Mouse (Mus musculus): ENCODE results near the gene Kif24.

DNA sequence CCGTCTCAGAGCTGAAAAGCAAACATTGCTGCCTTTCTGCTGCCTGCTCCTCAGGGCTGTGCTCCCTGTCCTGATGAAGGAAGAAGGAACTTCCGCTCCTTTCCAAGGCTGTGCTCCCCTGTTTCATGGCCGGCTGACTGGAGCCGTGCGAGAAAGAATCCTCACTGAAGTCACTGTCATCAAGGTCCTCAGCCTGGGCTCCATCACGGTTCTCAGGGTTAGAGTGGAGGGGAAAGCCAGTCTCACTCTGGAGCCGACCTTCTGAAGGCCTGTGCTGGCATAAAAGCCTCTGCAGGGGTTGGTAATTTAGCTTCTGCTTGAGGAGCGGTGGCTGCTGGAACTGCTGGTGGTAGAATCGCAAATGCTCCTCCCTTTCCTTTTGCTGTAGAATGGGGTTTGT is 70.0 kb downstream of the Kif24 start:
- TF ChIP-seq CTCF (conservative IDR thresholded peaks at IDR 0.05; ENCODE audit: low read length) (no peak), POU5F1 (IDR thresholded peaks at IDR 0.05; ENCODE audit: borderline replicate concordance, low read length) (no peak)
